Mouse (Mus musculus) spleen, adult 2 months (tissue): ENCODE data around the gene 1700025C18Rik.

Source experiments
- CTCF ChIP-seq: fragments of 200-500 bp; IDR thresholded peaks from 2 replicates; pipeline ENCODE4 v1.5.1; 2011; ENCODE audit warnings: mild to moderate bottlenecking, inconsistent platforms; ENCODE audit not compliant: insufficient read depth, insufficient read length, insufficient replicate concordance; ENCODE audit errors: extremely low read depth
- POLR2A ChIP-seq: fragments of 200-500 bp; IDR thresholded peaks from 2 replicates; pipeline ENCODE4 v1.6.1; 2011; ENCODE audit warnings: low read depth, low read length, inconsistent platforms

DNA sequence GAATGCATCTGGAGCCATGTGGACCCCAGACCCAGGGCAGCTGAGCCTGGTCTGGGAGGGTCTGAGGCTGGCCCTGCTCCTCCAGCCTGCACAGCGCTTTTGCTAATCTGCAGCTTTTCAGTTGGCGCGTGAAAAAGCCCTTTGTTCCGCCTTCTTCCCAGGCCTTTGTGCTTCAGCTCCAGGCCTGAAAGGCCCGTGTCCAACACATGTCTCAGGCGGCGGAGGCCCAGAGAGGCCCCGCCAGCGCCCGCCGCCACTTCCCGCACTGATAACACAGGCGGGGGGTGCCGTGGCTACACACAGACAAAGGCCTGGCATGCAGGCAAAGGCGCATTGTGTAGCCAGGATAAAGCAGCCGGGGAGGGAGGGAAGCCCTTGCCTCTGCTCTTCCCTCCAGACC, 45.5 kb upstream of the 1700025C18Rik start:
- TF ChIP-seq POLR2A: no peak
- no peak for TF ChIP-seq CTCF
